Comparison of ENCODE assay signal across 3 mouse cellular contexts in the genomic region with DNA sequence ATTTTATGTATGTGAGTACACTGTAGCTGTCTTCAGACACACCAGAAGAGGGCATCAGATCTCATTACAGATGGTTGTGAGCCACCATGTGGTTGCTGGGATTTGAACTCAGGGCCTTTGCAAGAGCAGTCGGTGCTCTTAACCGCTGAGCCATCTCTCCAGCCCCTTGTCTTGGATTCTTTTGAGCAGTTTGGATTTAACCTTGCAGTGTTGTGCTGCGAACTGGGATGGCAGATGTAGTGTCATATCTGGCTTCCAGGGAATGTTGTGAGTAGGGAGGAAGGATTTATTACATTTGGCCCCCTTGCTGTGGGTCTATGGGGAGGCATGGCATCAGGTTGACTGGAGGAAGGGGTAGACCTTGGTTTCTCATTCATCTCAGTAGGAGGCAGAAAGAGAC. TPM values are rescaled to one million over a fixed set of nuclear protein-coding genes. Genes with fewer than 3 reads are reported as not detected.
A peak's percentile ranks its signal among the peaks of the same experiment; 100 is the strongest.
DNase-seq lines count a peak whose midpoint lies in the region; ATAC-seq lines count a peak whose summit lies in the region.
"Not testable (repeated sequence)": the region's sequence is repeated elsewhere in the genome, so short reads cannot be mapped to it uniquely, and the experiment has no call there.

No protein-coding gene starts in this region.

- H3K4me3 ChIP-seq in heart, embryonic 10.5 days; midbrain, embryonic 11.5 days (ENCODE audit: low read depth, low read length): not testable (repeated sequence)

- ATAC-seq in midbrain, embryonic 11.5 days (ENCODE audit: low FRiP score), result not testable (repeated sequence)

- H3K9me3 ChIP-seq in heart, embryonic 10.5 days; midbrain, embryonic 11.5 days (ENCODE audit: control insufficient read depth, low read length): not testable (repeated sequence)

- H3K4me1 ChIP-seq in heart, embryonic 10.5 days; midbrain, embryonic 11.5 days (ENCODE audit: control insufficient read depth, insufficient read depth, low read length): not testable (repeated sequence)

- H3K36me3 ChIP-seq in heart, embryonic 10.5 days, result peaks cover 53% of the 10 kb centered on the region
- H3K36me3 ChIP-seq in midbrain, embryonic 11.5 days (ENCODE audit: control insufficient read depth, insufficient read depth, low read length), result not testable (repeated sequence)

- H3K9ac ChIP-seq in midbrain, embryonic 11.5 days (ENCODE audit: low read length), result not testable (repeated sequence)

- DNase-seq in heart, adult 11 months, result peak; percentile 58
- peak; percentile 65 for DNase-seq in heart, embryonic 10.5 days (ENCODE audit: low spot score)
- peak; percentile 65 for DNase-seq in midbrain, embryonic 11.5 days (ENCODE audit: low spot score, missing footprints)

- not testable (repeated sequence) for H3K27me3 ChIP-seq in heart, embryonic 10.5 days (ENCODE audit: insufficient read depth, poor library complexity, severe bottlenecking); midbrain, embryonic 11.5 days (ENCODE audit: control insufficient read depth, insufficient read depth, low read length)

- not testable (repeated sequence) for H3K4me2 ChIP-seq in midbrain, embryonic 11.5 days

- H3K27ac ChIP-seq in heart, embryonic 10.5 days; midbrain, embryonic 11.5 days (ENCODE audit: low read depth, low read length): not testable (repeated sequence)

- 93% methylated on average over 3 of the region's 3 CpGs for WGBS in heart, embryonic 10.5 days
- WGBS in midbrain, embryonic 11.5 days, result 92% methylated on average over 3 of the region's 3 CpGs

RNA-seq across cellular contexts. Expression of gene N4bp2, which starts 10.6 kb away (rescaled TPM):
- polyA plus RNA-seq in heart, embryonic 10.5 days (2016; fragmentation: Nextera tagmentation; extraction: Ambion mirVana), result 31.6 and 33.1 TPM in 2 replicates
- polyA plus RNA-seq in midbrain, embryonic 11.5 days (2014; fragmentation: Nextera tagmentation; extraction: Ambion mirVana), result 40.1 and 43.1 TPM in 2 replicates
